Mouse (Mus musculus) forebrain, postnatal 0 days (tissue): Measurements from ENCODE around the gene Gpc4. TPM values are rescaled to one million over a fixed set of nuclear protein-coding genes. Genes with fewer than 3 reads are reported as not detected.

Experiments
- ATAC-seq: fragments of 200-750 bp; cut with Nextera tagmentation; 2 replicates; pipeline ENCODE4 v1.8.0; 2017; ENCODE audit warnings: mild to moderate bottlenecking, moderate library complexity
- DNase-seq: peaks from one replicate; pipeline ENCODE4 v3.0.0-alpha.2; 2015
- H3K27ac ChIP-seq: fragments of 300-500 bp; sonication (generic); 2 replicates; pipeline ENCODE4 v1.5.1; 2014; ENCODE audit warnings: low read depth, mild to moderate bottlenecking, antibody characterized with exemption, low read length, moderate library complexity, mixed read lengths
- H3K27me3 ChIP-seq: fragments of 300-500 bp; sonication (generic); 2 replicates; pipeline ENCODE4 v1.6.1; 2014; ENCODE audit warnings: mild to moderate bottlenecking, low read length, mixed read lengths; ENCODE audit not compliant: insufficient read depth
- H3K36me3 ChIP-seq: fragments of 300-500 bp; sonication (generic); 2 replicates; pipeline ENCODE4 v1.6.1; 2014; ENCODE audit warnings: mild to moderate bottlenecking, moderate library complexity; ENCODE audit not compliant: insufficient read depth
- H3K4me1 ChIP-seq: fragments of 300-500 bp; sonication (generic); 2 replicates; pipeline ENCODE4 v1.6.1; 2014; ENCODE audit warnings: antibody characterized with exemption; ENCODE audit not compliant: insufficient read depth
- H3K4me2 ChIP-seq: fragments of 300-500 bp; sonication (generic); 2 replicates; pipeline ENCODE4 v1.6.1; 2014; ENCODE audit warnings: low read depth, mild to moderate bottlenecking, moderate library complexity
- H3K4me3 ChIP-seq: fragments of 300-500 bp; sonication (generic); 2 replicates; pipeline ENCODE4 v1.5.1; 2014; ENCODE audit warnings: low read depth, low read length, mixed read lengths
- H3K9ac ChIP-seq: fragments of 300-500 bp; sonication (generic); 2 replicates; pipeline ENCODE4 v1.6.1; 2014; ENCODE audit warnings: mild to moderate bottlenecking
- H3K9me3 ChIP-seq: fragments of 300-500 bp; sonication (generic); 2 replicates; pipeline ENCODE4 v1.6.1; 2016; ENCODE audit warnings: low read length
- CTCF ChIP-seq: sonication (generic); IDR thresholded peaks from 2 replicates; pipeline ENCODE4 v1.5.1; 2016; ENCODE audit warnings: antibody characterized with exemption, control low read depth, low read depth
- WGBS: fragments of 180-500 bp; shearing (Covaris S2); extraction: QIAGEN DNeasy Blood & Tissue Kit; methylation state at CpG from one replicate; pipeline ENCODE4 v1.1.7; 2014; 5-methylcytosine and 5-hydroxymethylcytosine counted together
- polyA plus RNA-seq: library from polyadenylated mRNA; unstranded; fragments of >200 nt; fragmentation: Nextera tagmentation; extraction: Ambion mirVana; gene quantifications from 2 replicates; pipeline ENCODE4 v1.2.1, GENCODE M21; 2015
- total RNA-seq: library from RNA; depleted of rRNA; stranded (reverse); fragments of >200 nt; gene quantifications from 2 replicates; pipeline ENCODE4 v1.2.3, GENCODE M21; 2014

Gpc4 gene
- total and polyA plus RNA-seq, 2 experiments from 2014 or later = 3.9 to 12.7 TPM

- Histone ChIP-seq H3K4me3 (no peak overlapping the region), H3K4me1 (no peaks in the 10 kb centered on the region), H3K36me3 (no peaks in the 10 kb centered on the region), H3K9ac (no peak overlapping the region), H3K4me2 (0 out of 2 replicates have a peak overlapping the region, but pooled peaks have one; percentile 62), H3K27me3 (no peaks in the 10 kb centered on the region), H3K27ac (no peak overlapping the region), H3K9me3 (no peaks in the 10 kb centered on the region)
- WGBS = 40% methylated on average over 1 of the region's 1 CpGs
- TF ChIP-seq CTCF = no peak
- DNase-seq (no peak), ATAC-seq (no peak)
These were observed 2.8 kb downstream of the Gpc4 start for GRCm38 (mm10) chrX:52162206-52162605.

DNA sequence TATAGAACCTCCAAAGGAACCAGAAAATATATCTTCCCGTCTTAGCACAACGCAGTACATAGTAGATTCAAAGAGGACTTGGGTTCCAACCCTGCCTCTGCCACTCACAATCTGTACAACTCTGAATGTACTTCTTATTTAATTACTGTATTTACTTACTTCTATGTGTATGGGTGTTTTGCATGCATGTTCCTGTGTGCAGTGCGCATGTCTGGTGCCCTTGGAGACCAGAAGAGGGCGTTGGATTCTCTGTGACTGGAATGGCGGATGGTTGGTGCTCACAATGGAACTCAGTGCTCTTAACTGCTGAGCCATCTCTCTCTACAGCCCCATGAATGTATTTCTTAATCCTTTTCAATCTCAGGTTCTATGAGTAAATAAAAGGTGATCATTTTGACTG is 5.4 kb downstream of the Gpc4 start:
- H3K9ac ChIP-seq = no peak overlapping the region
- DNase-seq (no peak), ATAC-seq (no peak)
- H3K4me3 ChIP-seq = no peak overlapping the region
- no peaks in the 10 kb centered on the region for H3K4me1 ChIP-seq
- no peak overlapping the region for H3K27ac ChIP-seq
- no peaks in the 10 kb centered on the region for H3K9me3 ChIP-seq
- no peaks in the 10 kb centered on the region for H3K27me3 ChIP-seq
- TF ChIP-seq CTCF = no peak
- no peak overlapping the region for H3K4me2 ChIP-seq
- 81% methylated on average over 5 of the region's 5 CpGs for WGBS
- no peaks in the 10 kb centered on the region for H3K36me3 ChIP-seq

DNA sequence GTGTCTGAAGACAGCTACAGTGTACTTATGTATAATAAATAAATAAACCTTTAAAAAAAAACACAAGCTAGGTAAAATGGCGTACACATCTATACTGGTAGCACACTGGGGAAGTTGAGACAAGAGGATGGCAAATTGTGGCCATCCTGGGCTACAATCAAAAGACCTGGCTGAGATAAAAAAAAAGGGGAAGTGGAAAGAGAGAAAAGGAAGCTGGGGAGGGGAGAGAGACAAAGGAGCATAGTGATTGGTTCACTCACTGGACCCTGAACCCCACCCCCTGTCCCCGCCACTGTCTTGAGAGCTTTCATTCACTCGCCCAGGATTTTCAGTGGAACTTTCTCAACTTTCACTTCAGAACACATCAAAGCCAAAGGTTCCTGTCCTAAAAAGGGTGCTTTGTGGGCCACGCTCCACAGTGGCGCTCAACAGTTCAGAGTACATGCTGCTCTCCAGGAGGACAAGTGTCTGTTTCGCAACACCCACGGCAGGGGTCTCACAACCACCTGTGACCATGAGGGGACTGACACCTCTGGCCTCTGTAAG is 9.6 kb downstream of the Gpc4 start:
- H3K9ac ChIP-seq = no peak overlapping the region
- no peak overlapping the region for H3K4me3 ChIP-seq
- DNase-seq (no peak), ATAC-seq (no peak)
- H3K9me3 ChIP-seq = no peaks in the 10 kb centered on the region
- TF ChIP-seq CTCF = no peak
- H3K36me3 ChIP-seq = no peaks in the 10 kb centered on the region
- H3K4me1 ChIP-seq = no peaks in the 10 kb centered on the region
- no peak overlapping the region for H3K4me2 ChIP-seq
- no peak overlapping the region for H3K27ac ChIP-seq
- no peaks in the 10 kb centered on the region for H3K27me3 ChIP-seq
- 79% methylated on average over 7 of the region's 7 CpGs for whole genome bisulfite sequencing

GRCm38 (mm10) chrX:52154821-52155220 is 10.2 kb downstream of the Gpc4 start:
- no peak overlapping the region for H3K4me2 ChIP-seq
- H3K4me3 ChIP-seq = no peak overlapping the region
- H3K9me3 ChIP-seq = no peaks in the 10 kb centered on the region
- H3K36me3 ChIP-seq = no peaks in the 10 kb centered on the region
- H3K9ac ChIP-seq = no peak overlapping the region
- TF ChIP-seq CTCF = no peak
- H3K27me3 ChIP-seq = no peaks in the 10 kb centered on the region
- DNase-seq (no peak), ATAC-seq (no peak)
- no peak overlapping the region for H3K27ac ChIP-seq
- 85% methylated on average over 4 of the region's 4 CpGs for WGBS
- H3K4me1 ChIP-seq = no peaks in the 10 kb centered on the region

- no peak for TF ChIP-seq CTCF
- no peak overlapping the region for H3K4me2 ChIP-seq
- no peak overlapping the region for H3K27ac ChIP-seq
- ATAC-seq = no peak
- H3K4me3 ChIP-seq = no peak overlapping the region
- H3K36me3 ChIP-seq = no peaks in the 10 kb centered on the region
- no peaks in the 10 kb centered on the region for H3K9me3 ChIP-seq
- no peaks in the 10 kb centered on the region for H3K4me1 ChIP-seq
- 75% methylated on average over 4 of the region's 4 CpGs for WGBS
- no peaks in the 10 kb centered on the region for H3K27me3 ChIP-seq
- H3K9ac ChIP-seq = no peak overlapping the region
- no peak for DNase-seq
These were observed 11.6 kb downstream of the Gpc4 start for GRCm38 (mm10) chrX:52153451-52153850.

DNA sequence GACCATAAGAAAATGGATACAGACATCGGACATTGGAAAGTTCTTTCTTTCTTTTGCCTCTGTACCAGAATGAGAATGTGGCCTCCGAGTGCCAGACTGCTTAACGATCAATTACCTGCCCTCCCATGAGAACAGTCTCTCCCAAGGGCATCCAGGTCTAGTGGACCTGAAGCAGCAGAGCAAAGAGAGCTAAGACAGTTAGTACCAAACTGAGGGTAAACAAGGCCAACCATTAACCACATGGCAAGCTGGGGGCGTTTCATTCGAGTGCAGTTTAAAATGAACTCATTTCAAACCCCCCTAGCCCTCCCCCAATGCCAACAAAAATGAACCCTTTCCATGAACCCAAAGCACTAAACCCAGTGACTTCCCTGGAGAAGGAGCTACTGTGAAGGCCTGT is 12.1 kb downstream of the Gpc4 start:
- ATAC-seq (no peak), DNase-seq (no peak)
- no peak for TF ChIP-seq CTCF
- no peak overlapping the region for H3K9ac ChIP-seq
- H3K36me3 ChIP-seq = no peaks in the 10 kb centered on the region
- no peaks in the 10 kb centered on the region for H3K27me3 ChIP-seq
- no peaks in the 10 kb centered on the region for H3K4me1 ChIP-seq
- WGBS = 64% methylated on average over 5 of the region's 5 CpGs
- H3K4me3 ChIP-seq = no peak overlapping the region
- no peak overlapping the region for H3K27ac ChIP-seq
- no peak overlapping the region for H3K4me2 ChIP-seq
- no peaks in the 10 kb centered on the region for H3K9me3 ChIP-seq

DNA sequence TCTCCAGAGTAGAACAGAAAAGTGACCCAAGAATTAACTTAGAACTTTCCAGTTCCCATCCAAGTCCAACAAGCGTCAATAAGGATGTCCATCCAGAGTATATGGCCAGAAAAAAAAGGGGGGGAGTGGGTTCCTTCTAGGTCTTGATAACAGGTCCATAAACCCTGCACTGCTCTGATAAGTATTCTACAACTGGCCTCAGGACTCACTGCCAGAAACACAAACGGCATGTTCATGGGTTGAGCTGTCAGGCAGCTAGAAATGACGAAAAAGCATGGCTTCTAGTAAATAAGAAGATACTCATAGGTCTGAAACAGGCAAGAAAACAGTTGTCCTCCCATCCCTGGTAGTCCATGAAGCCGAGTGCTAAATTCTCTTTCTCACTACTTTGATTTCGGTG is 13.5 kb downstream of the Gpc4 start:
- no peak for TF ChIP-seq CTCF
- no peaks in the 10 kb centered on the region for H3K27me3 ChIP-seq
- H3K4me1 ChIP-seq = no peaks in the 10 kb centered on the region
- DNase-seq (no peak), ATAC-seq (no peak)
- H3K9ac ChIP-seq = no peak overlapping the region
- no peaks in the 10 kb centered on the region for H3K9me3 ChIP-seq
- WGBS = 85% methylated on average over 5 of the region's 5 CpGs
- no peaks in the 10 kb centered on the region for H3K36me3 ChIP-seq
- H3K27ac ChIP-seq = no peak overlapping the region
- H3K4me2 ChIP-seq = no peak overlapping the region
- no peak overlapping the region for H3K4me3 ChIP-seq

DNA sequence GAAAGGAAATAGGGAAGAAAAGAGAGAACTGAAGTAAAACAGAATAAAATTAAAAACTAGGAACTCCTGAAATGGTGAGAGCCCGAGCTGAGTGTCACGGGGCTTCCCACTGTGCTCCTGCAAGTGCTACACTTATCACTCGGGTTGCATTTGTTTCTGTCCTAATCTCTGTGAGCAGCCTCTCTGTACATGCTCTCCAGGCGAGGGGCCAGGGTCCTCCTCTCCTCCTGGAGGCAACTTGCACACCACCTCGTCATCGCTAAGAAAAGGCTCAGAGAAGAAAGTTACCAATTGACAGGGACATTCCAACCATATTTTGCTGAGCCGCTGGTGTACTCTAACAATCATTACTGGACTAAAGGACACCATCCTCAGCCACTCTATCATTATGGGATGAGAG is 14.0 kb downstream of the Gpc4 start:
- WGBS = 64% methylated on average over 7 of the region's 7 CpGs

More for the DNA sequence above, 14.0 kb downstream of the Gpc4 start:
- no peak overlapping the region for H3K4me3 ChIP-seq
- H3K27me3 ChIP-seq = no peaks in the 10 kb centered on the region
- H3K36me3 ChIP-seq = no peaks in the 10 kb centered on the region
- H3K27ac ChIP-seq = no peak overlapping the region
- no peaks in the 10 kb centered on the region for H3K9me3 ChIP-seq
- ATAC-seq = no peak
- no peak for DNase-seq
- H3K4me2 ChIP-seq = no peak overlapping the region
- H3K4me1 ChIP-seq = no peaks in the 10 kb centered on the region
- no peak for TF ChIP-seq CTCF
- no peak overlapping the region for H3K9ac ChIP-seq
